Mouse (Mus musculus) olfactory bulb, adult 2 months (tissue): Measurements from ENCODE around the gene Hivep1.

Source experiments
- CTCF ChIP-seq: fragments of 200-500 bp; IDR thresholded peaks from 2 replicates; pipeline ENCODE4 v1.5.1; 2012; ENCODE audit warnings: low read depth, mild to moderate bottlenecking, low read length, moderate library complexity; ENCODE audit not compliant: insufficient read depth
- POLR2A ChIP-seq: fragments of 200-500 bp; IDR thresholded peaks from 2 replicates; pipeline ENCODE4 v1.6.1; 2012; ENCODE audit warnings: mild to moderate bottlenecking, low read depth, low read length, moderate library complexity; ENCODE audit not compliant: insufficient read depth

GRCm38 (mm10) chr13:42073285-42073684 is 21.5 kb downstream of the Hivep1 start:
- TF ChIP-seq CTCF = no peak
- no peak for TF ChIP-seq POLR2A
